In the genomic region with DNA sequence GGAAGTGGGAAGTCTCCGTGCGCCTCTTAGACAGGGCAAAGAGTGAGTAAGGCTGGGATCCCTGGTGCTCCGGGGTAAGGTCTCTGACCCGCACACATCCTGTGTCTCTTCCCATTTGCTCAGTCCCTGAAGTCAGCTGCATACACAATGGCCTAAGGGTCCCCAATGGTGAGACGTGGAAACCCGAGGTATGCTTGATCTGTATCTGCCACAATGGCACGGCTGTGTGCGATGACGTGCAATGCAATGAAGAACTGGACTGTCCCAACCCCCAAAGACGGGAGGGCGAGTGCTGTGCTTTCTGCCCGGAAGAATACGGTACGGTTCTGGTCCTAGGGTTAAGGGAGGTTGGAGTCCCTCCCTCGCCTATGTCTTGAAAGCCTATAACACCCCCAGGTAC, we compare ENCODE assay signal across 7 mouse cellular contexts. TPM values are rescaled to one million over a fixed set of nuclear protein-coding genes. Genes with fewer than 3 reads are reported as not detected.
DNase-seq lines count a peak whose midpoint lies in the region; ATAC-seq and TF ChIP-seq lines count a peak whose summit lies in the region.

No protein-coding gene starts in this region.

- H3K9ac ChIP-seq in heart, embryonic 16.5 days (ENCODE audit: low read length) = peak overlapping the region; percentile 73
- H3K9ac ChIP-seq in liver, embryonic 16.5 days (ENCODE audit: low read depth, low read length) = no peak overlapping the region

- WGBS in heart, embryonic 16.5 days = 3% methylated on average over 15 of the region's 15 CpGs
- WGBS in liver, embryonic 16.5 days (ENCODE audit: insufficient replicate concordance) = 2% methylated on average over 15 of the region's 15 CpGs

- H3K9me3 ChIP-seq in heart, embryonic 16.5 days (replicated peaks; ENCODE audit: control insufficient read depth, low read length) = no peaks in the 10 kb centered on the region
- H3K9me3 ChIP-seq in liver, embryonic 16.5 days (replicated peaks; ENCODE audit: control insufficient read depth, low read length) = no peaks in the 10 kb centered on the region

- 0 out of 2 replicates have a peak, but pooled peaks cover 2% of the 10 kb centered on the region for H3K27me3 ChIP-seq in testis, adult 2 months (ENCODE audit: control insufficient read depth, insufficient read depth, low read length)
- H3K27me3 ChIP-seq in heart, embryonic 16.5 days (ENCODE audit: control insufficient read depth, insufficient read depth, low read length) = peaks cover 22% of the 10 kb centered on the region
- H3K27me3 ChIP-seq in liver, embryonic 16.5 days (ENCODE audit: control insufficient read depth, insufficient read depth, low read depth, low read length) = peaks cover 58% of the 10 kb centered on the region

- H3K4me3 ChIP-seq in testis, adult 2 months (ENCODE audit: control insufficient read depth, low read depth, low read length) = peak overlapping the region; percentile 76
- H3K4me3 ChIP-seq in heart, embryonic 16.5 days (ENCODE audit: low read length) = peak overlapping the region; percentile 54
- H3K4me3 ChIP-seq in liver, embryonic 16.5 days (ENCODE audit: low read depth, low read length) = peak overlapping the region; percentile 33

- H3K27ac ChIP-seq in testis, adult 2 months (ENCODE audit: control insufficient read depth, insufficient read depth, low read depth, low read length) = no peak overlapping the region
- peak overlapping the region; percentile 81 for H3K27ac ChIP-seq in heart, embryonic 16.5 days (ENCODE audit: low read length)
- no peak overlapping the region for H3K27ac ChIP-seq in liver, embryonic 16.5 days (ENCODE audit: low read length)

- no peak for TF ChIP-seq CTCF in testis, adult 2 months (IDR thresholded peaks at IDR 0.05; ENCODE audit: control insufficient read depth, insufficient read depth, insufficient replicate concordance, low read depth, low read length)

- peaks cover 19% of the 10 kb centered on the region for H3K4me1 ChIP-seq in testis, adult 2 months (ENCODE audit: control insufficient read depth, insufficient read depth, low read length)
- H3K4me1 ChIP-seq in heart, embryonic 16.5 days (ENCODE audit: control insufficient read depth, insufficient read depth, low read length) = peaks cover 15% of the 10 kb centered on the region
- peaks cover 2% of the 10 kb centered on the region for H3K4me1 ChIP-seq in liver, embryonic 16.5 days (ENCODE audit: control insufficient read depth, low read depth, low read length)

- no peak for ATAC-seq in heart, embryonic 16.5 days (replicated peaks; ENCODE audit: extremely low read depth, insufficient read depth, low FRiP score)
- 0 out of 2 replicates have a peak, but pooled peaks have one; percentile 5 for ATAC-seq in liver, embryonic 16.5 days (ENCODE audit: low read depth)

- no peaks in the 10 kb centered on the region for H3K36me3 ChIP-seq in testis, adult 2 months (ENCODE audit: control insufficient read depth, insufficient read depth, low read length)
- no peaks in the 10 kb centered on the region for H3K36me3 ChIP-seq in heart, embryonic 16.5 days (ENCODE audit: control insufficient read depth, insufficient read depth)
- H3K36me3 ChIP-seq in liver, embryonic 16.5 days (ENCODE audit: control insufficient read depth, insufficient read depth) = no peaks in the 10 kb centered on the region

- no peak for DNase-seq in testis, postnatal 10 days (ENCODE audit: low spot score)
- DNase-seq in left cerebral cortex, adult 9 months (ENCODE audit: low spot score in 2 of 2) = no peak
- DNase-seq in urinary bladder, adult 18-20 months (ENCODE audit: low spot score in 2 of 2) = no peak
- no peak for DNase-seq in embryo, embryonic 9.5 days (ENCODE audit: extremely low spot score)

- no peak for TF ChIP-seq POLR2A in testis, adult 2 months (IDR thresholded peaks at IDR 0.05; ENCODE audit: control insufficient read depth, low read depth, low read length)

- peak overlapping the region; percentile 83 for H3K4me2 ChIP-seq in heart, embryonic 16.5 days (ENCODE audit: low read depth, low read length)
- peak overlapping the region; percentile 44 for H3K4me2 ChIP-seq in liver, embryonic 16.5 days (ENCODE audit: low read depth, low read length)

RNA-seq across cellular contexts. Expression of a gene that starts 1.8 kb away (rescaled TPM):
- 14.3 and 18.0 TPM in 2 replicates for polyA plus RNA-seq in testis, adult 2 months (2012; rRNA removed)
- 669 and 799 TPM in 2 replicates for polyA plus RNA-seq in heart, embryonic 16.5 days (2015; fragmentation: Nextera tagmentation; extraction: Ambion mirVana)
- 65.0 and 89.1 TPM in 2 replicates for polyA plus RNA-seq in liver, embryonic 16.5 days (2015; fragmentation: Nextera tagmentation; extraction: Ambion mirVana)

RNA-seq across cellular contexts. Expression of a gene that starts 29.6 kb away (rescaled TPM):
- polyA plus RNA-seq in testis, adult 2 months (2012; rRNA removed) = 1,028 and 1,102 TPM in 2 replicates
- 0.33 TPM in 1 of 2 replicates, not detected in the other for polyA plus RNA-seq in heart, embryonic 16.5 days (2015; fragmentation: Nextera tagmentation; extraction: Ambion mirVana)
- polyA plus RNA-seq in liver, embryonic 16.5 days (2015; fragmentation: Nextera tagmentation; extraction: Ambion mirVana) = not detected in 2 replicates

RNA-seq across cellular contexts. Expression of a gene that starts 38.3 kb away (rescaled TPM):
- polyA plus RNA-seq in testis, adult 2 months (2012; rRNA removed) = 27.5 and 33.7 TPM in 2 replicates
- polyA plus RNA-seq in heart, embryonic 16.5 days (2015; fragmentation: Nextera tagmentation; extraction: Ambion mirVana) = 27.9 and 29.4 TPM in 2 replicates
- polyA plus RNA-seq in liver, embryonic 16.5 days (2015; fragmentation: Nextera tagmentation; extraction: Ambion mirVana) = 0.86 and 0.96 TPM in 2 replicates

RNA-seq across cellular contexts. Expression of a gene that starts 53.0 kb away (rescaled TPM):
- polyA plus RNA-seq in testis, adult 2 months (2012; rRNA removed) = 14.6 and 15.0 TPM in 2 replicates
- polyA plus RNA-seq in heart, embryonic 16.5 days (2015; fragmentation: Nextera tagmentation; extraction: Ambion mirVana) = 5.8 and 6.4 TPM in 2 replicates
- 7.1 and 7.6 TPM in 2 replicates for polyA plus RNA-seq in liver, embryonic 16.5 days (2015; fragmentation: Nextera tagmentation; extraction: Ambion mirVana)

Comparison
In these comparisons a context has a peak if more than half of its experiments do, and no peak if none do; other contexts are left out.
1. RNA of a gene that starts 29.6 kb away (polyA plus RNA-seq): 1,028 to 1,102 TPM in testis, adult 2 months; 0.33 TPM in heart, embryonic 16.5 days and not detected in liver, embryonic 16.5 days; every median in the first group is over 100 times any median in the second.
2. RNA of a gene that starts 38.3 kb away (polyA plus RNA-seq): 27.9 to 29.4 TPM in heart, embryonic 16.5 days and 27.5 to 33.7 TPM in testis, adult 2 months; 0.86 to 0.96 TPM in liver, embryonic 16.5 days; every median in the first group is over 10 times any median in the second.
3. Peak in every context shown above with its lines, with median percentiles within 50 percentile points of each other: H3K4me3 ChIP-seq.